Mouse (Mus musculus): ENCODE measurements at regions not wholly inside any gene's neighbourhood (a gene's known extent, or its start where the extent isn't known, plus 50 kb on each side); places are given as distances from the start of the nearest gene placed in this dataset.

- Histone ChIP-seq H3K9me3 (replicated peaks; ENCODE audit: control insufficient read depth, low read length, poor library complexity, severe bottlenecking) (no peaks in the 10 kb centered on the region), H3K4me2 (ENCODE audit: low read length) (no peak overlapping the region), H3K9ac (ENCODE audit: low read depth, low read length) (no peak overlapping the region), H3K4me3 (ENCODE audit: low read depth, low read length) (no peak overlapping the region), H3K27me3 (ENCODE audit: control insufficient read depth, insufficient read depth, low read depth, low read length) (no peaks in the 10 kb centered on the region), H3K27ac (ENCODE audit: low read length) (no peak overlapping the region), H3K36me3 (ENCODE audit: control insufficient read depth, insufficient read depth, low read length) (no peaks in the 10 kb centered on the region), H3K4me1 (ENCODE audit: control insufficient read depth, insufficient read depth, low read length) (no peaks in the 10 kb centered on the region)
- no peak for ATAC-seq
- 66% methylated on average over 6 of the region's 6 CpGs for WGBS
Observed at GRCm38 (mm10) chr6:117332641-117333040, 164.3 kb downstream of the Cxcl12 start.

DNA sequence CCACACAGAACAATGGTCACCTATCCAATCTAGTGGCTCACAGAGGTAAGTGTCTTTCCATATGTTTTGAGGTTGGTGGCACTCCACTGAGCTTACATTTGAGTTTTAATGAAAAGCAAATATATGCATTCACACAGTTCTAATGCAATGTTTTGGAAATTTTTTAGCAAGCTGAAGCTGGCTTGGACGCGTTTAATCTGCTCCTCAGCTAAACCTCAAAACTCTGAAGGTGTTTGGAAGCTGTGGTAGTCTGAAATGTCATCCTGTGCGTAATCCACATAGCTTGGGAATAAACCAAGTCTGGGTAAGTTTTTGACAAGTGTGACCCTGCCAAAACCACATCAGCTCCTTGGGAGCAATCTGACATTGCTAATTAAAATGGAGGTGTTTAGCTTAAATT lies 173.8 kb downstream of the Cxcl12 start:
- WGBS: 94% methylated on average over 3 of the region's 3 CpGs
- ATAC-seq: no peak
- H3K9ac ChIP-seq (ENCODE audit: low read depth, low read length): no peak overlapping the region
- no peak overlapping the region for H3K4me2 ChIP-seq (ENCODE audit: low read length)
- H3K27me3 ChIP-seq (ENCODE audit: control insufficient read depth, insufficient read depth, low read depth, low read length): no peaks in the 10 kb centered on the region
- H3K36me3 ChIP-seq (ENCODE audit: control insufficient read depth, insufficient read depth, low read length): no peaks in the 10 kb centered on the region
- H3K27ac ChIP-seq (ENCODE audit: low read length): no peak overlapping the region
- H3K4me1 ChIP-seq (ENCODE audit: control insufficient read depth, insufficient read depth, low read length): no peaks in the 10 kb centered on the region
- no peaks in the 10 kb centered on the region for H3K9me3 ChIP-seq (replicated peaks; ENCODE audit: control insufficient read depth, low read length, poor library complexity, severe bottlenecking)
- no peak overlapping the region for H3K4me3 ChIP-seq (ENCODE audit: low read depth, low read length)

GRCm38 (mm10) chr6:117347356-117347755 lies 179.0 kb downstream of the Cxcl12 start:
- 81% methylated on average over 1 of the region's 1 CpGs for WGBS
- H3K4me3 ChIP-seq (ENCODE audit: low read depth, low read length): no peak overlapping the region
- H3K36me3 ChIP-seq (ENCODE audit: control insufficient read depth, insufficient read depth, low read length): no peaks in the 10 kb centered on the region
- no peak overlapping the region for H3K4me2 ChIP-seq (ENCODE audit: low read length)
- ATAC-seq: no peak
- H3K9me3 ChIP-seq (replicated peaks; ENCODE audit: control insufficient read depth, low read length, poor library complexity, severe bottlenecking): no peaks in the 10 kb centered on the region
- H3K4me1 ChIP-seq (ENCODE audit: control insufficient read depth, insufficient read depth, low read length): no peaks in the 10 kb centered on the region
- H3K27me3 ChIP-seq (ENCODE audit: control insufficient read depth, insufficient read depth, low read depth, low read length): no peaks in the 10 kb centered on the region
- no peak overlapping the region for H3K9ac ChIP-seq (ENCODE audit: low read depth, low read length)
- H3K27ac ChIP-seq (ENCODE audit: low read length): no peak overlapping the region

- WGBS: 78% methylated on average over 1 of the region's 1 CpGs
- Histone ChIP-seq H3K9ac (ENCODE audit: low read depth, low read length) (no peak overlapping the region), H3K4me2 (ENCODE audit: low read length) (no peak overlapping the region), H3K4me1 (ENCODE audit: control insufficient read depth, insufficient read depth, low read length) (no peaks in the 10 kb centered on the region), H3K36me3 (ENCODE audit: control insufficient read depth, insufficient read depth, low read length) (no peaks in the 10 kb centered on the region), H3K27ac (ENCODE audit: low read length) (no peak overlapping the region), H3K9me3 (replicated peaks; ENCODE audit: control insufficient read depth, low read length, poor library complexity, severe bottlenecking) (no peaks in the 10 kb centered on the region), H3K27me3 (ENCODE audit: control insufficient read depth, insufficient read depth, low read depth, low read length) (no peaks in the 10 kb centered on the region), H3K4me3 (ENCODE audit: low read depth, low read length) (no peak overlapping the region)
- ATAC-seq: no peak
Observed at GRCm38 (mm10) chr6:117351846-117352245, 183.5 kb downstream of the Cxcl12 start.

- no peaks in the 10 kb centered on the region for H3K36me3 ChIP-seq (ENCODE audit: control insufficient read depth, insufficient read depth, low read length)
- no peaks in the 10 kb centered on the region for H3K27me3 ChIP-seq (ENCODE audit: control insufficient read depth, insufficient read depth, low read depth, low read length)
- no peak overlapping the region for H3K4me3 ChIP-seq (ENCODE audit: low read depth, low read length)
- H3K27ac ChIP-seq (ENCODE audit: low read length): no peak overlapping the region
- 97% methylated on average over 3 of the region's 3 CpGs for WGBS
- no peaks in the 10 kb centered on the region for H3K9me3 ChIP-seq (replicated peaks; ENCODE audit: control insufficient read depth, low read length, poor library complexity, severe bottlenecking)
- no peak for ATAC-seq
- H3K4me2 ChIP-seq (ENCODE audit: low read length): no peak overlapping the region
- no peaks in the 10 kb centered on the region for H3K4me1 ChIP-seq (ENCODE audit: control insufficient read depth, insufficient read depth, low read length)
- H3K9ac ChIP-seq (ENCODE audit: low read depth, low read length): no peak overlapping the region
Observed at GRCm38 (mm10) chr6:117353091-117353490, 184.8 kb downstream of the Cxcl12 start.

DNA sequence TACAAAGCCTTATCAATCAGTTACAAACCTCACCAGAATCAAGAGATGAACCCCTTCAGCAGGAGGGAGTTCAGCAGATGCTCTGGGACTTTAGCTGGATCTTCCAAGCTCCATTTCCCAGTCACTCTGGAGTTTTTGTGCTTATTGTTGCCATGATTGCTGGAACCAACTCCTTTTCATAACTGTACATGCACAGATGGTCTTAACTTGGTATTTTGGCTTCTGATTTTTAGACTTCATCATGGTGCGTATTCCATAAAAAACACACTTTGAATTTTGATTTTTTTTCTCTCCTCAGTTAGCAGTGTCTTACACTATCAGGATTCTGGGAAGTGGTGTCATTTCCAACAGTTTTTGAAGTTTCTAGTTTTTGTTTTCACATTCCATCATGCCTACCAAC lies 187.8 kb downstream of the Cxcl12 start:
- Histone ChIP-seq H3K9ac (ENCODE audit: low read depth, low read length) (no peak overlapping the region), H3K4me1 (ENCODE audit: control insufficient read depth, insufficient read depth, low read length) (no peaks in the 10 kb centered on the region), H3K27ac (ENCODE audit: low read length) (no peak overlapping the region), H3K4me2 (ENCODE audit: low read length) (no peak overlapping the region), H3K9me3 (replicated peaks; ENCODE audit: control insufficient read depth, low read length, poor library complexity, severe bottlenecking) (no peaks in the 10 kb centered on the region), H3K36me3 (ENCODE audit: control insufficient read depth, insufficient read depth, low read length) (no peaks in the 10 kb centered on the region), H3K27me3 (ENCODE audit: control insufficient read depth, insufficient read depth, low read depth, low read length) (no peaks in the 10 kb centered on the region), H3K4me3 (ENCODE audit: low read depth, low read length) (no peak overlapping the region)
- ATAC-seq: no peak
- 96% methylated on average over 1 of the region's 1 CpGs for WGBS

DNA sequence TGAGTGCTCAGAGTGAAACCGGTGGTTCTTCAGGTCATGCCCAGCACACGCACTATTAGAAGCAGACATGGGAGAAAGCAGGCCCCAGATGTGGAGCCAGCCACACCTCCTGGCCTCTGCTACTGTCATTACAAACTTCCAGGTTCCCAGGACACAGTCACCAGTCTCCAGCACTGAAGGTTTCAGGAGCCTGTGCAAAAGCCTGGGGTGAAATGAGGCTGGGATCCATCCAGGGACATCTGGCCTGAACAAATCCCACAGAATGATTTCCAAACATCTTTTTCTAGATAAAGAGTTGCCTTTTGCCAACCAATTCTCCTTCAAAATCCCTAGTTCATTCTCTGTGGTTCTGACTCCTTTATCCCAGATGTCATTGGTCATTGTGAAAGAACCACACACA lies 191.1 kb downstream of the Cxcl12 start:
- H3K27ac ChIP-seq (ENCODE audit: low read length): no peak overlapping the region
- WGBS: 98% methylated on average over 2 of the region's 2 CpGs
- H3K27me3 ChIP-seq (ENCODE audit: control insufficient read depth, insufficient read depth, low read depth, low read length): no peaks in the 10 kb centered on the region
- H3K9ac ChIP-seq (ENCODE audit: low read depth, low read length): no peak overlapping the region
- H3K4me1 ChIP-seq (ENCODE audit: control insufficient read depth, insufficient read depth, low read length): no peaks in the 10 kb centered on the region
- H3K36me3 ChIP-seq (ENCODE audit: control insufficient read depth, insufficient read depth, low read length): no peaks in the 10 kb centered on the region
- no peaks in the 10 kb centered on the region for H3K9me3 ChIP-seq (replicated peaks; ENCODE audit: control insufficient read depth, low read length, poor library complexity, severe bottlenecking)
- H3K4me2 ChIP-seq (ENCODE audit: low read length): no peak overlapping the region
- no peak for ATAC-seq
- H3K4me3 ChIP-seq (ENCODE audit: low read depth, low read length): no peak overlapping the region

DNA sequence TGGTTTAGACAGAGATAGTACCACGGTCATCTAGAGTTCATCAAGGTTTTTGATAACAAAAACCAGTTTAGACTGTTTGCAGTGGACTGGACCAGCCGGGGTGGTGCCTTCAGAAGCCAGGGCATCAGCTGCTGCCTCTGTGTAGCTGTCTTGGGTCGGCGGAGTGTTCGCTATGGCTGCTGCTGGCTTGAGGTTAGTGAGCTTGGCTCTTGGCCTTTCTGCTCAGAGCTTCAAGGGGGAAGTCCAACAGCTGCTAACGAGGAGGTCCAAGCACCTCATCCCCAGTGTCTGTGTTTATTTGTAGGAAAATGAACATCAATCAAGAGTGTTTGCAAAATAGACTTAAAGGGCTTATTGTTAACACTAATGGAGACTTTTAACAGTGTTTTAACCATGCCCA lies 198.2 kb downstream of the Cxcl12 start:
- no peaks in the 10 kb centered on the region for H3K4me1 ChIP-seq (ENCODE audit: control insufficient read depth, insufficient read depth, low read length)
- no peaks in the 10 kb centered on the region for H3K9me3 ChIP-seq (replicated peaks; ENCODE audit: control insufficient read depth, low read length, poor library complexity, severe bottlenecking)
- no peak overlapping the region for H3K9ac ChIP-seq (ENCODE audit: low read depth, low read length)
- no peaks in the 10 kb centered on the region for H3K36me3 ChIP-seq (ENCODE audit: control insufficient read depth, insufficient read depth, low read length)
- H3K4me2 ChIP-seq (ENCODE audit: low read length): no peak overlapping the region
- 90% methylated on average over 6 of the region's 6 CpGs for WGBS
- no peak for ATAC-seq
- no peaks in the 10 kb centered on the region for H3K27me3 ChIP-seq (ENCODE audit: control insufficient read depth, insufficient read depth, low read depth, low read length)
- no peak overlapping the region for H3K4me3 ChIP-seq (ENCODE audit: low read depth, low read length)
- no peak overlapping the region for H3K27ac ChIP-seq (ENCODE audit: low read length)

DNA sequence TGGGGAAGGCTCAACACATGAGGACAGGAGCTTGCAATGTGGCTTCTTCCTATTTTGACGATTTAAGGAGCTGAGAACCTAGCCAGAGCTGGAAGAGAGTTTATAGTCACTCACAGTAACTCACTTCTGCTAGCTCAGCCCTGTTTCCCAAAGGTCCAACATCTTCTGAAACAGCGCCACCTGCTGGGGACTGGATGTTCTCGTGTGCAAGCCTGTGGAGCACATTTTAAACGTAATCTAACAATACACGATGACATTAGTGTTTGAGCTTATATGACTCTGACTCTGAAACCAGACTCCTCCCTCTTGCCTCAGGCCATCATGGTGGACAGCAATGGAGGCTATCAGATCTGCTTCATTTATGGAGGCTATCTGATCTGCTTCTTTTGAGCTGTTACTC lies 207.7 kb downstream of the Cxcl12 start:
- Histone ChIP-seq H3K36me3 (ENCODE audit: control insufficient read depth, insufficient read depth, low read length) (no peaks in the 10 kb centered on the region), H3K27ac (ENCODE audit: low read length) (no peak overlapping the region), H3K4me2 (ENCODE audit: low read length) (no peak overlapping the region), H3K27me3 (ENCODE audit: control insufficient read depth, insufficient read depth, low read depth, low read length) (no peaks in the 10 kb centered on the region), H3K4me3 (ENCODE audit: low read depth, low read length) (no peak overlapping the region), H3K9me3 (replicated peaks; ENCODE audit: control insufficient read depth, low read length, poor library complexity, severe bottlenecking) (no peaks in the 10 kb centered on the region), H3K4me1 (ENCODE audit: control insufficient read depth, insufficient read depth, low read length) (no peaks in the 10 kb centered on the region), H3K9ac (ENCODE audit: low read depth, low read length) (no peak overlapping the region)
- 93% methylated on average over 5 of the region's 5 CpGs for WGBS
- ATAC-seq: no peak

DNA sequence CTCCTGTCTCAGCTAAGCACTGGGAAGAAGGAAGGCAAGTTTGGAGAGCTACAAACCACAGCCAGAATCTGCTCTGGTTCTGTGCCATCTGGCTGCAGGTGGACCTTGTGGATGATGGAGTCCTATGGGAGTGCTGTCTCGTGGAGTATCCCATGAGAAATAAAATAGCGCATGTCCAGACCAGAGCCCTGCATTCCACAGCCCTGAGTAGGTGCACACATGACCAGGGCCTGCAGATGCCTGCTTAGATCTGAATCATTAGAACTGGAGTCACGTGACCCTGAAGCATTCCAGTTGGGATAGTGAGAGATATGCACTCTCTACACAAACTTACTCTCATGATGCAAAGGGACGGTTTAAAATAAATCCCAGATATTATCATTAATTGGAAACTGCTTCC lies 211.6 kb downstream of the Cxcl12 start:
- Histone ChIP-seq H3K27me3 (ENCODE audit: control insufficient read depth, insufficient read depth, low read depth, low read length) (no peaks in the 10 kb centered on the region), H3K36me3 (ENCODE audit: control insufficient read depth, insufficient read depth, low read length) (no peaks in the 10 kb centered on the region), H3K4me3 (ENCODE audit: low read depth, low read length) (no peak overlapping the region), H3K4me2 (ENCODE audit: low read length) (no peak overlapping the region), H3K9ac (ENCODE audit: low read depth, low read length) (no peak overlapping the region), H3K27ac (ENCODE audit: low read length) (no peak overlapping the region), H3K4me1 (ENCODE audit: control insufficient read depth, insufficient read depth, low read length) (no peaks in the 10 kb centered on the region), H3K9me3 (replicated peaks; ENCODE audit: control insufficient read depth, low read length, poor library complexity, severe bottlenecking) (no peaks in the 10 kb centered on the region)
- WGBS: 91% methylated on average over 4 of the region's 4 CpGs
- ATAC-seq: no peak
